Mouse (Mus musculus) forebrain, embryonic 15.5 days (tissue): Measurements from ENCODE around the gene Jtb. TPM values are rescaled to one million over a fixed set of nuclear protein-coding genes. Genes with fewer than 3 reads are reported as not detected.

ENCODE experiments used
- ATAC-seq: fragments of 200-750 bp; cut with Nextera tagmentation; replicated peaks from 2 replicates; pipeline ENCODE4 v1.8.0; 2017; ENCODE audit warnings: mild to moderate bottlenecking, moderate TSS enrichment, moderate library complexity
- H3K27ac ChIP-seq: fragments of 300-500 bp; sonication (generic); replicated peaks from 2 replicates; pipeline ENCODE4 v1.5.1; 2015; ENCODE audit warnings: mild to moderate bottlenecking, inconsistent platforms
- H3K27me3 ChIP-seq: fragments of 300-500 bp; sonication (generic); 2 replicates; pipeline ENCODE4 v1.6.1; 2015; ENCODE audit warnings: inconsistent platforms
- H3K36me3 ChIP-seq: fragments of 300-500 bp; sonication (generic); 2 replicates; pipeline ENCODE4 v1.6.1; 2015; ENCODE audit warnings: mild to moderate bottlenecking, inconsistent platforms
- H3K4me1 ChIP-seq: fragments of 300-500 bp; sonication (generic); 2 replicates; pipeline ENCODE4 v1.6.1; 2015; ENCODE audit warnings: inconsistent platforms
- H3K4me2 ChIP-seq: fragments of 300-500 bp; sonication (generic); replicated peaks from 2 replicates; pipeline ENCODE4 v1.6.1; 2015; ENCODE audit warnings: mild to moderate bottlenecking, inconsistent platforms
- H3K4me3 ChIP-seq: fragments of 300-500 bp; sonication (generic); 2 replicates; pipeline ENCODE4 v1.5.1; 2015; ENCODE audit warnings: mild to moderate bottlenecking, inconsistent platforms
- H3K9ac ChIP-seq: fragments of 300-500 bp; sonication (generic); replicated peaks from 2 replicates; pipeline ENCODE4 v1.6.1; 2015; ENCODE audit warnings: mild to moderate bottlenecking, inconsistent platforms
- H3K9me3 ChIP-seq: fragments of 300-500 bp; sonication (generic); 2 replicates; pipeline ENCODE4 v1.6.1; 2016; ENCODE audit warnings: inconsistent platforms
- WGBS: fragments of 180-500 bp; shearing (Covaris S2); methylation state at CpG from one replicate; pipeline ENCODE4 v1.1.7; 2015; ENCODE audit warnings: mixed read lengths; 5-methylcytosine and 5-hydroxymethylcytosine counted together
- polyA plus RNA-seq: library from polyadenylated mRNA; unstranded; fragments of >200 nt; fragmentation: Nextera tagmentation; extraction: Ambion mirVana; gene quantifications from 2 replicates; pipeline ENCODE4 v1.2.1, GENCODE M21; 2015

The Jtb gene
- polyA plus RNA-seq, 1 experiment from 2014 or later: 110 TPM

- H3K9me3 ChIP-seq: no peaks in the 10 kb centered on the region
- H3K4me3 ChIP-seq: peak overlapping the region; percentile 96
- ATAC-seq: peak; percentile 51
- H3K27ac ChIP-seq: peak overlapping the region; percentile 93
- H3K9ac ChIP-seq: peak overlapping the region; percentile 89
- peaks cover 12% of the 10 kb centered on the region; the same call in 1 of the 2 replicates for H3K4me1 ChIP-seq
- no peaks in the 10 kb centered on the region for H3K27me3 ChIP-seq
- peak overlapping the region; percentile 99 for H3K4me2 ChIP-seq
- peaks cover 29% of the 10 kb centered on the region for H3K36me3 ChIP-seq
- 28% methylated on average over 16 of the region's 16 CpGs for WGBS
Observed at GRCm38 (mm10) chr3:90265932-90266741, 34.7 kb downstream of the Jtb start.

DNA sequence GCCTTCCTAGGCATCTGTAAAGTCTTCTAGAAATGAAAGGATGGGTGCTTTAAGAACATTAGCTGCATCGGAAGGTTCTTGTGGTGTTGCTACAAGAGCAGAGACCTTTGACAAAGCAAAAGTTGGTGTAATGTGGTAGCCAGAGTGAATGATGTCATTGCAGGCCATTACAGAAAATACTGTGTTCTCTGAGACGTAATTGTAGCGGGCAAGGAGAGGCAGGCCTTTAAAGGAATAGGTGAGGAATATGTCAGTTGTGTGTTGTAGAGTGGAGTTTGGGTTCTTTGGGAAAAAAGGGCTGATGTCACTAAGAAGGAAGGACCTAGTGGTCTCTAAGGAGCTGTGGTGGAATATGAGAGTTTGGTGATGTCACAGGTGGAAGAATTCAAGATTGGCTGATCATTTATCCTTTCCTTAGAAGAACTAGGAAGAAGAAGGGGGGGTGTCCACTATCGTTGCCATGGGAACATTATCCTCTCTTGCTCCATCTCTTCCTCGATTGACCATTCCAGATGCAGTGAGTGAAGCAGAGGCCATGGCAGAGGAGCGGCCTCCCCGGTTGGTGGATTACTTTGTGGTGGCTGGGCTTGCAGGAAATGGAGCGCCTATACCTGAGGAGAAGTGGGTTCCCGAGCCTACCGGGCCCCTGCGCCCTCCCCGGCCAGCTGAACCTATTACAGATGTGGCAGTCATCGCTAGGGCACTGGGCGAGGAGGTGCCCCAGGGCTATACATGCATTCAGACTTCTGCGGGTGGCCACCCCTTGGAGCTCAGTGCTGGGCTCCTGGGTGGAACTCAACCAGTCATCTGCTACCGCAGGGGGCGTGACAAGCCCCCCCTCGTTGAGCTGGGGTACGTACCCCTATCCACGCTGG lies 35.7 kb downstream of the Jtb start:
- Histone ChIP-seq H3K27me3 (no peaks in the 10 kb centered on the region), H3K27ac (no peak overlapping the region), H3K4me1 (peaks cover 12% of the 10 kb centered on the region; the same call in 1 of the 2 replicates), H3K36me3 (peaks cover 20% of the 10 kb centered on the region), H3K9me3 (no peaks in the 10 kb centered on the region), H3K4me2 (no peak overlapping the region), H3K4me3 (no peak overlapping the region), H3K9ac (no peak overlapping the region)
- ATAC-seq: no peak
- 89% methylated on average over 20 of the region's 20 CpGs for WGBS

- no peak overlapping the region for H3K4me2 ChIP-seq
- no peak overlapping the region for H3K27ac ChIP-seq
- no peak for ATAC-seq
- H3K4me3 ChIP-seq: no peak overlapping the region
- H3K9ac ChIP-seq: no peak overlapping the region
- H3K27me3 ChIP-seq: no peaks in the 10 kb centered on the region
- H3K9me3 ChIP-seq: no peaks in the 10 kb centered on the region
- 95% methylated on average over 11 of the region's 11 CpGs for WGBS
- peaks cover 14% of the 10 kb centered on the region for H3K36me3 ChIP-seq
- peaks cover 12% of the 10 kb centered on the region; the same call in 1 of the 2 replicates for H3K4me1 ChIP-seq
Observed at GRCm38 (mm10) chr3:90268190-90268589, 36.8 kb downstream of the Jtb start.

DNA sequence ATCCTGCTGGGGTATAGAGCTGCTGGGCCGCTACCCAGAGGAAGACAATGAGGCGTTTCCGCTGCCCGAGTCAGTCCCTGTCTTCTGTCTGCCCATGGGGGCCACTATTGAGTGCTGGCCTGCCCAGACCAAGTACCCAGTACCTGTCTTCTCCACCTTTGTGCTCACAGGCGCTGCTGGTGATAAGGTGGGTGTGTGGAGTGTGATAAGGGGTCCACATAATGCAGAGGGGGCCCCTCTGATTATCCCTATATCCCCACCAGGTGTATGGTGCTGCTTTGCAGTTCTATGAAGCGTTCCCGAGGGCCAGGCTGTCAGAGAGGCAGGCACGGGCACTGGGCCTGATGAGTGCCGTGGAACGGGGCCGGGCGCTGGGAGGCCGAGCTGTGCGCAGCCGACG lies 37.6 kb downstream of the Jtb start:
- Histone ChIP-seq H3K4me3 (no peak overlapping the region), H3K4me2 (no peak overlapping the region), H3K27ac (no peak overlapping the region), H3K9ac (no peak overlapping the region), H3K36me3 (peaks cover 6% of the 10 kb centered on the region), H3K4me1 (peaks cover 12% of the 10 kb centered on the region; the same call in 1 of the 2 replicates), H3K9me3 (no peaks in the 10 kb centered on the region), H3K27me3 (no peaks in the 10 kb centered on the region)
- no peak for ATAC-seq
- WGBS: 86% methylated on average over 16 of the region's 16 CpGs

DNA sequence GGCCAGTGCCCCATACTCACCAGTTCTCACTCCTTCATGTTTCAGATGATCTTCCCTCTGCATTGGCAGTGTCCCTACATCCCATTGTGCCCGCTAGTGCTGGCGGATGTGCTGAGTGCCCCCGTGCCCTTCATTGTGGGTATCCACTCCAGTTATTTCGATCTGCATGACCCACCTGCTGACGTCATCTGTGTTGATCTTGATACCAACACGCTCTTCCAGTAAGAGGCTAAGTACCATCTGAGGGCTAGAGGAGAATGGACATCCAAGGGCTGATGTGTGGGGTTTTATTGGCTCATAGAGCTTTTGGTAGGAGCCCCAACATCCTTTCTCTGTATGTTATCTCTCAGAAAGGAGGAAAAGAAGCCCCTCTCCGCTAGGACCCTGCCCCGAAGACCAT lies 39.4 kb downstream of the Jtb start:
- no peak overlapping the region for H3K4me3 ChIP-seq
- no peak overlapping the region for H3K4me2 ChIP-seq
- no peak for ATAC-seq
- peaks cover 2% of the 10 kb centered on the region; the same call in 1 of the 2 replicates for H3K36me3 ChIP-seq
- H3K27ac ChIP-seq: no peak overlapping the region
- H3K9ac ChIP-seq: no peak overlapping the region
- no peaks in the 10 kb centered on the region for H3K9me3 ChIP-seq
- H3K4me1 ChIP-seq: peaks cover 8% of the 10 kb centered on the region; the same call in 1 of the 2 replicates
- 94% methylated on average over 8 of the region's 8 CpGs for WGBS
- H3K27me3 ChIP-seq: no peaks in the 10 kb centered on the region

GRCm38 (mm10) chr3:90272170-90272569 lies 40.8 kb downstream of the Jtb start:
- Histone ChIP-seq H3K4me1 (no peaks in the 10 kb centered on the region), H3K9ac (no peak overlapping the region), H3K4me2 (no peak overlapping the region), H3K36me3 (peaks cover 7% of the 10 kb centered on the region; the same call in 1 of the 2 replicates), H3K27ac (no peak overlapping the region), H3K9me3 (no peaks in the 10 kb centered on the region), H3K27me3 (no peaks in the 10 kb centered on the region), H3K4me3 (no peak overlapping the region)
- ATAC-seq: no peak
- 77% methylated on average over 9 of the region's 9 CpGs for WGBS

DNA sequence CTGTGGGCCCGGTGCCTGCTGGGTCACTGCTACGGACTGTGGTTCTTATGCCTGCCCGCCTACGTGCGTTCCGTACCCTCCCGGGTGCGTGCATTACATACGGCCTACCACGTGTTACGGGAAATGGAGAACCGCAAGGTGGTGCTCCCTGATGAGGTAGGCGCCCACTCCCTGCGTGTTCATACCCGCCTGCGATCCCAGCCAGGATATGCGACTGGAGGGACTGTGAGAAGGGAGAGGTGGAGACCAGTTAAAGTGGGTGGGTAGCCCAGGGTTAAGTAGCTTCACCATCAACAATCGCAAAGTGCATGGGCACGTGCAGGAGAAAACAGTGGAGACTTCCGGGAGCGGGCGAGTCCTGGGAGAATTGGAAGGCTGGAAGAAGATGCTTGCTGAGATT lies 42.5 kb downstream of the Jtb start:
- H3K4me1 ChIP-seq: no peaks in the 10 kb centered on the region
- no peaks in the 10 kb centered on the region for H3K27me3 ChIP-seq
- no peak overlapping the region for H3K4me2 ChIP-seq
- H3K9ac ChIP-seq: no peak overlapping the region
- no peak overlapping the region for H3K4me3 ChIP-seq
- 93% methylated on average over 22 of the region's 22 CpGs for WGBS
- ATAC-seq: no peak
- H3K27ac ChIP-seq: no peak overlapping the region
- no peaks in the 10 kb centered on the region for H3K9me3 ChIP-seq
- peaks cover 13% of the 10 kb centered on the region for H3K36me3 ChIP-seq

DNA sequence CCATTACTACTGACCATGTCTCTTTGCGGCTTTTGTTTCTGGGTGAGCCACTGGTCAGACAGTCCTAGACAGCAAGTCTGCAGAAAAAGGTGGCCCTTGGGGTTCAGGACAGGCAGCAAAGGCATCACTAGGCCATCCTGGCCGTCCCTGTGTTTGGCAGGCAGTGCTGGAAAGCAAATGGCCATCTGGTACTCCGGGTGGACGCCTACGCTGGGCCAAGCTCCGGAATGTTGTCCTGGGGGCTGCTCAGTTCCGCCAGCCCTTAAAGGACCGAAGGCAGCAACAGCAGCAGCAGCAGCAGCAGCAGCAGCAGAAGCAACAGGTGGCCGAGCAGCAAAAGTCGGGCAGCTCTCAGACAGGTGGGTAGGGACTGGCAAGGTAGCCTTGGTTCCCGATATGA lies 43.9 kb downstream of the Jtb start:
- Histone ChIP-seq H3K9me3 (no peaks in the 10 kb centered on the region), H3K4me2 (no peak overlapping the region), H3K27ac (no peak overlapping the region), H3K27me3 (no peaks in the 10 kb centered on the region), H3K36me3 (peaks cover 27% of the 10 kb centered on the region), H3K4me3 (no peak overlapping the region), H3K4me1 (no peaks in the 10 kb centered on the region), H3K9ac (no peak overlapping the region)
- WGBS: 94% methylated on average over 11 of the region's 11 CpGs
- no peak for ATAC-seq

- Histone ChIP-seq H3K4me3 (no peak overlapping the region), H3K9ac (no peak overlapping the region), H3K36me3 (peaks cover 27% of the 10 kb centered on the region), H3K4me1 (no peaks in the 10 kb centered on the region), H3K27me3 (no peaks in the 10 kb centered on the region), H3K4me2 (no peak overlapping the region), H3K27ac (no peak overlapping the region), H3K9me3 (no peaks in the 10 kb centered on the region)
- no peak for ATAC-seq
- 47% methylated on average over 16 of the region's 16 CpGs for WGBS
Observed at GRCm38 (mm10) chr3:90276858-90277257, 45.5 kb downstream of the Jtb start.

- Histone ChIP-seq H3K36me3 (peaks cover 27% of the 10 kb centered on the region), H3K9ac (no peak overlapping the region), H3K27ac (no peak overlapping the region), H3K9me3 (no peaks in the 10 kb centered on the region), H3K4me2 (no peak overlapping the region), H3K27me3 (no peaks in the 10 kb centered on the region), H3K4me1 (no peaks in the 10 kb centered on the region), H3K4me3 (no peak overlapping the region)
- WGBS: 89% methylated on average over 9 of the region's 9 CpGs
- ATAC-seq: no peak
Observed at GRCm38 (mm10) chr3:90277793-90278192, 46.4 kb downstream of the Jtb start.

DNA sequence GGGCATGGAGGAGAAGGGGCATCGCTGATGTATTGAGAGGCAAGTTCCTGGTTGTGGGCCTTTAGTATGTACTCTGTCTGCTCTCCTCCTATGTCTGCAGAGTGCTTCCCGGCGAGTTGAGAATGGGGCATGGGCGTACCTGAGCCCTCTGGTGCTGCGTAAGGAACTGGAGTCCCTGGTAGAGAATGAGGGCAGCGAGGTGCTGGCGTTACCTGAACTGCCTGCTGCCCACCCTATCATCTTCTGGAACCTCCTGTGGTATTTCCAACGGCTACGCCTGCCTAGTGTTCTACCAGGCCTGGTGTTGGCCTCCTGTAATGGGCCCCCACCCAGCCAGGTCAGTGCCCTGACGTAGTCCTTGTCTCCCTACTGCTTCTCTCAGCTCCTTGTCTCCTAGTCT lies 46.8 kb downstream of the Jtb start:
- H3K27me3 ChIP-seq: no peaks in the 10 kb centered on the region
- no peak overlapping the region for H3K4me2 ChIP-seq
- WGBS: 94% methylated on average over 10 of the region's 10 CpGs
- no peaks in the 10 kb centered on the region for H3K9me3 ChIP-seq
- peaks cover 27% of the 10 kb centered on the region for H3K36me3 ChIP-seq
- H3K4me1 ChIP-seq: no peaks in the 10 kb centered on the region
- no peak overlapping the region for H3K9ac ChIP-seq
- no peak overlapping the region for H3K27ac ChIP-seq
- H3K4me3 ChIP-seq: no peak overlapping the region
- no peak for ATAC-seq

- Histone ChIP-seq H3K9me3 (no peaks in the 10 kb centered on the region), H3K4me3 (no peak overlapping the region), H3K27ac (no peak overlapping the region), H3K27me3 (no peaks in the 10 kb centered on the region), H3K9ac (no peak overlapping the region), H3K4me2 (no peak overlapping the region), H3K36me3 (peaks cover 27% of the 10 kb centered on the region), H3K4me1 (no peaks in the 10 kb centered on the region)
- WGBS: 94% methylated on average over 9 of the region's 9 CpGs
- ATAC-seq: no peak
Observed at GRCm38 (mm10) chr3:90279216-90279615, 47.8 kb downstream of the Jtb start.
